Mouse (Mus musculus) kidney, embryonic 15.5 days (tissue): Measurements from ENCODE around the gene Derl3. TPM values are rescaled to one million over a fixed set of nuclear protein-coding genes. Genes with fewer than 3 reads are reported as not detected.
A peak's percentile ranks its signal among the peaks of the same experiment; 100 is the strongest.

Source experiments
- ATAC-seq: fragments of 200-750 bp; cut with Nextera tagmentation; replicated peaks from 2 replicates; pipeline ENCODE4 v1.8.0; 2017; ENCODE audit warnings: moderate TSS enrichment; ENCODE audit not compliant: low FRiP score
- H3K27ac ChIP-seq: fragments of 300-500 bp; sonication (generic); 2 replicates; pipeline ENCODE4 v1.5.1; 2015; ENCODE audit warnings: mild to moderate bottlenecking, inconsistent platforms
- H3K27me3 ChIP-seq: fragments of 300-500 bp; sonication (generic); 2 replicates; pipeline ENCODE4 v1.6.1; 2015; ENCODE audit warnings: inconsistent platforms
- H3K36me3 ChIP-seq: fragments of 300-500 bp; sonication (generic); 2 replicates; pipeline ENCODE4 v1.6.1; 2015; ENCODE audit warnings: inconsistent platforms
- H3K4me1 ChIP-seq: fragments of 300-500 bp; sonication (generic); 2 replicates; pipeline ENCODE4 v1.6.1; 2015; ENCODE audit warnings: inconsistent platforms
- H3K4me2 ChIP-seq: fragments of 300-500 bp; sonication (generic); 2 replicates; pipeline ENCODE4 v1.6.1; 2015; ENCODE audit warnings: moderate library complexity, mild to moderate bottlenecking, inconsistent platforms
- H3K4me3 ChIP-seq: fragments of 300-500 bp; sonication (generic); replicated peaks from 2 replicates; pipeline ENCODE4 v1.5.1; 2015; ENCODE audit warnings: mild to moderate bottlenecking, inconsistent platforms
- H3K9ac ChIP-seq: fragments of 300-500 bp; sonication (generic); 2 replicates; pipeline ENCODE4 v1.6.1; 2015; ENCODE audit warnings: mild to moderate bottlenecking, inconsistent platforms
- H3K9me3 ChIP-seq: fragments of 300-500 bp; sonication (generic); replicated peaks from 2 replicates; pipeline ENCODE4 v1.6.1; 2016; ENCODE audit warnings: inconsistent platforms
- WGBS: fragments of 180-500 bp; shearing (Covaris S2); methylation state at CpG from one replicate; pipeline ENCODE4 v1.1.7; 2015; ENCODE audit warnings: mixed read lengths; 5-methylcytosine and 5-hydroxymethylcytosine counted together
- polyA plus RNA-seq: library from polyadenylated mRNA; unstranded; fragments of >200 nt; fragmentation: Nextera tagmentation; extraction: Ambion mirVana; gene quantifications from 2 replicates; pipeline ENCODE4 v1.2.1, GENCODE M21; 2015

Gene Derl3
- polyA plus RNA-seq, 1 experiment from 2014 or later = 3.3 TPM

DNA sequence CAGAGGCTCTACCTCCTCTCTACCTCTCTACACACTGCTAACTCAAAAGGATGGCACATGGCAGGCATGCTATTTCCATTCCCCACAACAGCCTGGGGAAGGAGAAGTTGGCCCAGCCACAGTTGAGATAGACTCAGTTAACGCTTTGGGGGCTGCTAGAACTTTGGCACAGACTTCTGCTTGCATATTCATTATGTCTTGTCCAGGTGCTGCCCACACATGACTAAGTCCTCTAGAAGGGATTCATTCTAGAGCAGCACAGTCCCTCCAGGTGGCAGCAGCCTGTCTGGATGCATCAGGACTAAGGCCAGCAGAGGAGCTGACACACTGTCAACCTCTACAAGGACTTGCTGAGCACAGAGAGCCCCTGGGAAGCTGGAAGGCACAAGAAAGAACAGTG, 3.0 kb downstream of the Derl3 start:
- Histone ChIP-seq H3K9ac (no peak overlapping the region), H3K4me1 (peaks cover 14% of the 10 kb centered on the region), H3K4me2 (no peak overlapping the region), H3K27ac (no peak overlapping the region), H3K27me3 (no peaks in the 10 kb centered on the region), H3K9me3 (no peaks in the 10 kb centered on the region), H3K4me3 (no peak overlapping the region), H3K36me3 (peaks cover 67% of the 10 kb centered on the region)
- WGBS = 89% methylated on average over 1 of the region's 1 CpGs
- no peak for ATAC-seq

- Histone ChIP-seq H3K36me3 (peaks cover 79% of the 10 kb centered on the region), H3K9ac (no peak overlapping the region), H3K27ac (no peak overlapping the region), H3K27me3 (no peaks in the 10 kb centered on the region), H3K4me3 (no peak overlapping the region), H3K9me3 (no peaks in the 10 kb centered on the region), H3K4me2 (no peak overlapping the region), H3K4me1 (peaks cover 14% of the 10 kb centered on the region)
- ATAC-seq = no peak
- 41% methylated on average over 6 of the region's 6 CpGs for WGBS
Measured at GRCm38 (mm10) chr10:75897373-75897772, 4.2 kb downstream of the Derl3 start.

- Histone ChIP-seq H3K4me1 (peaks cover 12% of the 10 kb centered on the region), H3K27me3 (no peaks in the 10 kb centered on the region), H3K9me3 (no peaks in the 10 kb centered on the region), H3K4me2 (no peak overlapping the region), H3K27ac (no peak overlapping the region), H3K36me3 (peaks cover 86% of the 10 kb centered on the region), H3K9ac (no peak overlapping the region), H3K4me3 (no peak overlapping the region)
- no peak for ATAC-seq
- WGBS = 78% methylated on average over 6 of the region's 6 CpGs
Measured at GRCm38 (mm10) chr10:75898039-75898564, 4.9 kb downstream of the Derl3 start.

DNA sequence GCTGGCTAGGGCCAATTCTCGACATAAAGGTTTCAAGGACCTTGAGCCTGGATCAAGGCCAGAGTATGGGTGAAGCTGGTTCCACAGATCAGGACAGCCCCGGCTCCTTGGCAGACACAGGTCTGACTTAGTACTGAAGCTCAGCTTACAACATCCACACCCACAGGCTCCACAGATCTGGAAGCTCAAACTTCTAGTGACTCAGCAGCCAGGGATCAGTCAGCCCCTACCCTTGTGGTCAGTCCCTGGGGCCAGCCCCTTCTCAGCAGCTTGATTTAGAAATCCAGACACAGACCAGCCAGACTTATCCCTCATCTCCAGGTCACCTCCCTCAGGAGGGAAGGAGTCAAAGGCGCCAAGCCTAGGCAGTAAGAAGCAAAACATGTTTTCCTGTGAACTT, 5.6 kb downstream of the Derl3 start:
- peaks cover 92% of the 10 kb centered on the region for H3K36me3 ChIP-seq
- 67% methylated on average over 3 of the region's 3 CpGs for WGBS

DNA sequence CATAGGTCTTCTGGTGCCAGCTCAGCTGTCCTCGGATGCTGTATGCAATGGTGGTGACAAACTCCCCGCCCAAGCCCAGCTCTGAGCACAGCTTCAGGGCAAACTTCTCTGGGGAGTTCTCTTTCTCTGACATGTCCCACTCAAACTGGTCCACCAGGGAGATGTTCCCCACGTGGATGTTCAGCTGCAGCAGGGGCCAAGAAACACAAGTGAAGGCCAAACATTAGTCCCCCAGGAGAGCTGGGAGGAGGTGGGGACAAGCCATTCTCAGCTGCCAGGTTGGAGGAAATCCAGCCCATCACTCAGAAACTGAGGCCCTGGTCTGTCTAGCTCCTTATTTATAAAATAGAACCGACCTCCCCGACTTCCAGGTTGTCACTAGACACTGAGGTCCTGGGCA, 11.2 kb downstream of the Derl3 start:
- WGBS = 87% methylated on average over 5 of the region's 5 CpGs
- ATAC-seq = no peak
- Histone ChIP-seq H3K9ac (no peak overlapping the region), H3K4me3 (no peak overlapping the region), H3K27ac (no peak overlapping the region), H3K4me2 (no peak overlapping the region), H3K27me3 (no peaks in the 10 kb centered on the region), H3K4me1 (no peaks in the 10 kb centered on the region), H3K9me3 (no peaks in the 10 kb centered on the region), H3K36me3 (peaks cover 93% of the 10 kb centered on the region)

More for the DNA sequence above, 5.6 kb downstream of the Derl3 start:
- ATAC-seq = 0 out of 2 replicates have a peak, but pooled peaks have one; percentile 49
- Histone ChIP-seq H3K27ac (0 out of 2 replicates have a peak overlapping the region, but pooled peaks have one; percentile 0), H3K4me1 (peaks cover 5% of the 10 kb centered on the region; the same call in 1 of the 2 replicates), H3K4me2 (no peak overlapping the region), H3K9ac (no peak overlapping the region), H3K4me3 (no peak overlapping the region), H3K9me3 (no peaks in the 10 kb centered on the region), H3K27me3 (no peaks in the 10 kb centered on the region)

DNA sequence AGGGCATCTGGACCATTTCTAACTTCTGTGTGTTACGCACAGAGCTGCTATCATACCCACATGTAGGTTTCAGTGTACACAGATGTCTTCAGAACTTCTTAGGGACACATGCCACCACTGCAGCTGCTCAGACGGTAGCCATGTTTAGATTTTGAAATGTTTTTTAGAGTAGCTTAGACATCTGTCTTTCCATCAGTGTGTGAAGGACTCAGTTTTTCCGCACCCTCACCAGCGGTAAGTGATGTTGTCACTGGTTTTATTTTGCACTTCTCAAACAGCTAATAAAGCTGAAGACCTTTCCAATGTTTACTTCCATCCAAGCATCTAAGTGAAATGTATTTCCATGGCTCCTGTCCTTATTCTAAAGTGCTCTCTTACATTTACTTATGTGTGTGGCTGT, 13.7 kb downstream of the Derl3 start:
- H3K4me1 ChIP-seq = no peaks in the 10 kb centered on the region
- no peaks in the 10 kb centered on the region for H3K9me3 ChIP-seq
- H3K4me2 ChIP-seq = no peak overlapping the region
- H3K4me3 ChIP-seq = no peak overlapping the region
- no peak overlapping the region for H3K27ac ChIP-seq
- H3K36me3 ChIP-seq = peaks cover 93% of the 10 kb centered on the region
- ATAC-seq = no peak
- WGBS = 94% methylated on average over 4 of the region's 4 CpGs
- no peak overlapping the region for H3K9ac ChIP-seq
- H3K27me3 ChIP-seq = no peaks in the 10 kb centered on the region

- H3K4me1 ChIP-seq = no peaks in the 10 kb centered on the region
- H3K4me2 ChIP-seq = no peak overlapping the region
- 73% methylated on average over 2 of the region's 2 CpGs for WGBS
- H3K27ac ChIP-seq = no peak overlapping the region
- H3K9ac ChIP-seq = no peak overlapping the region
- no peak for ATAC-seq
- no peaks in the 10 kb centered on the region for H3K27me3 ChIP-seq
- peaks cover 86% of the 10 kb centered on the region for H3K36me3 ChIP-seq
- no peaks in the 10 kb centered on the region for H3K9me3 ChIP-seq
- no peak overlapping the region for H3K4me3 ChIP-seq
Measured at GRCm38 (mm10) chr10:75910698-75911097, 17.5 kb downstream of the Derl3 start.

- Histone ChIP-seq H3K9me3 (no peaks in the 10 kb centered on the region), H3K9ac (no peak overlapping the region), H3K4me2 (no peak overlapping the region), H3K4me3 (no peak overlapping the region), H3K4me1 (no peaks in the 10 kb centered on the region), H3K27me3 (no peaks in the 10 kb centered on the region), H3K36me3 (peaks cover 79% of the 10 kb centered on the region), H3K27ac (no peak overlapping the region)
- WGBS = 74% methylated on average over 6 of the region's 6 CpGs
- ATAC-seq = no peak
Measured at GRCm38 (mm10) chr10:75913013-75913589, 19.9 kb downstream of the Derl3 start.

- Histone ChIP-seq H3K27me3 (no peaks in the 10 kb centered on the region), H3K4me3 (no peak overlapping the region), H3K27ac (no peak overlapping the region), H3K9me3 (no peaks in the 10 kb centered on the region), H3K4me2 (no peak overlapping the region), H3K4me1 (peaks cover 19% of the 10 kb centered on the region), H3K36me3 (peaks cover 67% of the 10 kb centered on the region), H3K9ac (no peak overlapping the region)
- no peak for ATAC-seq
- WGBS = 93% methylated on average over 7 of the region's 7 CpGs
Measured at GRCm38 (mm10) chr10:75915557-75915956, 22.3 kb downstream of the Derl3 start.

- WGBS = 88% methylated on average over 8 of the region's 8 CpGs
- Histone ChIP-seq H3K9ac (no peak overlapping the region), H3K36me3 (peaks cover 54% of the 10 kb centered on the region)
Measured at GRCm38 (mm10) chr10:75916840-75917239, 23.6 kb downstream of the Derl3 start.

GRCm38 (mm10) chr10:75919026-75919425, 25.8 kb downstream of the Derl3 start:
- 80% methylated on average over 5 of the region's 5 CpGs for WGBS
- no peaks in the 10 kb centered on the region for H3K9me3 ChIP-seq
- no peak overlapping the region for H3K4me3 ChIP-seq
- peaks cover 31% of the 10 kb centered on the region for H3K4me1 ChIP-seq
- no peak overlapping the region for H3K27ac ChIP-seq
- no peak for ATAC-seq
- no peak overlapping the region for H3K9ac ChIP-seq
- H3K27me3 ChIP-seq = no peaks in the 10 kb centered on the region
- H3K4me2 ChIP-seq = no peak overlapping the region
- peaks cover 42% of the 10 kb centered on the region for H3K36me3 ChIP-seq

More at GRCm38 (mm10) chr10:75916840-75917239, 23.6 kb downstream of the Derl3 start:
- H3K4me2 ChIP-seq = no peak overlapping the region
- no peak overlapping the region for H3K4me3 ChIP-seq
- no peak overlapping the region for H3K27ac ChIP-seq
- H3K9me3 ChIP-seq = no peaks in the 10 kb centered on the region
- H3K4me1 ChIP-seq = peaks cover 20% of the 10 kb centered on the region
- H3K27me3 ChIP-seq = no peaks in the 10 kb centered on the region
- ATAC-seq = no peak

- WGBS = under 1% methylated on average over 76 of the region's 76 CpGs
- peak; percentile 93 for ATAC-seq
Measured at GRCm38 (mm10) chr10:75921026-75921725, 28.0 kb downstream of the Derl3 start, which contains the start of gene Smarcb1. TSS of gene Smarcb1 (minus strand) at chr10:75921617.

More at GRCm38 (mm10) chr10:75921026-75921725, 28.0 kb downstream of the Derl3 start, which contains the start of gene Smarcb1:
- peak within 1 kb of the TSS; percentile 93 for H3K4me3 ChIP-seq
- H3K4me1 ChIP-seq = peaks cover 31% of the 10 kb centered on the region
- peak within 1 kb of the TSS; percentile 97 for H3K27ac ChIP-seq
- H3K4me2 ChIP-seq = peak within 1 kb of the TSS; percentile 74
- peak within 1 kb of the TSS; percentile 95 for H3K9ac ChIP-seq
- H3K27me3 ChIP-seq = no peaks in the 10 kb centered on the region
- peaks cover 41% of the 10 kb centered on the region for H3K36me3 ChIP-seq
- no peaks in the 10 kb centered on the region for H3K9me3 ChIP-seq
